Mouse (Mus musculus) MN1 (cell line): ENCODE results near the gene Lingo4.

Experiments
- DNase-seq: peaks from one replicate; pipeline ENCODE4 v3.0.0-alpha.2; 2016; ENCODE audit warnings: low spot score

The Lingo4 gene

GRCm38 (mm10) chr3:94387391-94387790 is 10.9 kb upstream of the Lingo4 start:
- no peak for DNase-seq

GRCm38 (mm10) chr3:94388047-94388446 is 10.3 kb upstream of the Lingo4 start:
- no peak for DNase-seq

GRCm38 (mm10) chr3:94389420-94389819 is 8.9 kb upstream of the Lingo4 start:
- DNase-seq = no peak

- DNase-seq = no peak
Observed at GRCm38 (mm10) chr3:94391001-94391400, 7.3 kb upstream of the Lingo4 start.

- no peak for DNase-seq
Observed at GRCm38 (mm10) chr3:94392128-94392527, 6.2 kb upstream of the Lingo4 start.

- no peak for DNase-seq
Observed at GRCm38 (mm10) chr3:94393049-94393448, 5.3 kb upstream of the Lingo4 start.

GRCm38 (mm10) chr3:94396336-94396735 is 2.0 kb upstream of the Lingo4 start:
- DNase-seq = no peak

GRCm38 (mm10) chr3:94396851-94397250 is 1.5 kb upstream of the Lingo4 start:
- DNase-seq = no peak

- peak; percentile 33 for DNase-seq
Observed at GRCm38 (mm10) chr3:94398943-94399481, 695 bp downstream of the Lingo4 start.

GRCm38 (mm10) chr3:94399663-94400310 is 1.5 kb downstream of the Lingo4 start:
- DNase-seq = no peak

GRCm38 (mm10) chr3:94402451-94402850 is 4.1 kb downstream of the Lingo4 start:
- no peak for DNase-seq

GRCm38 (mm10) chr3:94404366-94405054 is 6.2 kb downstream of the Lingo4 start:
- no peak for DNase-seq

- DNase-seq = no peak
Observed at GRCm38 (mm10) chr3:94405561-94405960, 7.2 kb downstream of the Lingo4 start.

- DNase-seq = peak; percentile 70
Observed at GRCm38 (mm10) chr3:94412530-94412929, 14.2 kb downstream of the Lingo4 start.

- peak; percentile 99 for DNase-seq
Observed at GRCm38 (mm10) chr3:94413031-94413679, 14.8 kb downstream of the Lingo4 start, which contains the start of gene Tdrkh. TSS of gene Tdrkh (plus strand) at chr3:94413273.

GRCm38 (mm10) chr3:94430980-94431379 is 32.7 kb downstream of the Lingo4 start:
- DNase-seq = no peak

- no peak for DNase-seq
Observed at GRCm38 (mm10) chr3:94434305-94434704, 36.0 kb downstream of the Lingo4 start.

GRCm38 (mm10) chr3:94436420-94436819 is 38.1 kb downstream of the Lingo4 start:
- no peak for DNase-seq

- DNase-seq = peak; percentile 66
Observed at GRCm38 (mm10) chr3:94441182-94441581, 42.9 kb downstream of the Lingo4 start.

GRCm38 (mm10) chr3:94442951-94443596 is 44.8 kb downstream of the Lingo4 start, which contains the start of gene Mrpl9:
TSS of gene Mrpl9 (plus strand) at chr3:94443318.
- peak; percentile 96 for DNase-seq

- no peak for DNase-seq
Observed at GRCm38 (mm10) chr3:94443597-94443964, 45.3 kb downstream of the Lingo4 start, which contains the start of gene Oaz3. TSS of gene Oaz3 (minus strand) at chr3:94443915.

GRCm38 (mm10) chr3:94449377-94449776 is 51.1 kb downstream of the Lingo4 start:
- no peak for DNase-seq
